In genomic region chr7:99143244-99143643, GRCm38 (mm10) we compare ENCODE assay signal across 24 mouse cellular contexts. TPM values are rescaled to one million over a fixed set of nuclear protein-coding genes. Genes with fewer than 3 reads are reported as not detected.
DNase-seq lines count a peak whose midpoint lies in the region; ATAC-seq and TF ChIP-seq lines count a peak whose summit lies in the region.
"Had no signal": no experiment of that assay in that cellular context is flagged by ENCODE, and none has a peak within 500 bp of the region (broad histone marks: within the 10 kb centered on the region; RNA-seq: fewer than 3 reads in every experiment).

No protein-coding gene starts in this region.

- no peak overlapping the region for H3K9ac ChIP-seq in liver, postnatal 0 days (replicated peaks)
- H3K9ac ChIP-seq in liver, embryonic 11.5 days (ENCODE audit: low read depth, low read length): no peak overlapping the region
- H3K9ac ChIP-seq in forebrain, embryonic 14.5 days (ENCODE audit: low read length): no peak overlapping the region
- H3K9ac ChIP-seq: embryonic facial prominence, embryonic 15.5 days; heart, embryonic 13.5 days; midbrain, embryonic 12.5 days; neural tube, embryonic 15.5 days; stomach, embryonic 15.5 days had no signal

- H3K36me3 ChIP-seq in liver, postnatal 0 days (replicated peaks; ENCODE audit: insufficient read depth, low read length): no peaks in the 10 kb centered on the region
- no peaks in the 10 kb centered on the region for H3K36me3 ChIP-seq in liver, embryonic 11.5 days (ENCODE audit: control insufficient read depth, insufficient read depth, low read length)
- no peaks in the 10 kb centered on the region for H3K36me3 ChIP-seq in forebrain, embryonic 14.5 days (ENCODE audit: control insufficient read depth, insufficient read depth, low read length)
- H3K36me3 ChIP-seq: embryonic facial prominence, embryonic 15.5 days; forebrain, embryonic 10.5 days; heart, embryonic 13.5 days; limb, embryonic 10.5 days; midbrain, embryonic 12.5 days; neural tube, embryonic 15.5 days; stomach, embryonic 15.5 days had no signal

- no peak overlapping the region for H3K4me3 ChIP-seq in liver, postnatal 0 days (ENCODE audit: low read depth, low read length)
- H3K4me3 ChIP-seq in liver, embryonic 11.5 days (ENCODE audit: low read depth, low read length): no peak overlapping the region
- no peak overlapping the region for H3K4me3 ChIP-seq in forebrain, embryonic 14.5 days (ENCODE audit: low read depth, low read length)
- H3K4me3 ChIP-seq: embryonic facial prominence, embryonic 15.5 days; forebrain, embryonic 10.5 days; heart, embryonic 13.5 days; limb, embryonic 10.5 days; midbrain, embryonic 12.5 days; stomach, embryonic 15.5 days had no signal

- no peaks in the 10 kb centered on the region for H3K9me3 ChIP-seq in liver, postnatal 0 days (ENCODE audit: low read length)
- H3K9me3 ChIP-seq in liver, embryonic 11.5 days (ENCODE audit: control insufficient read depth, low read length): no peaks in the 10 kb centered on the region
- no peaks in the 10 kb centered on the region for H3K9me3 ChIP-seq in forebrain, embryonic 14.5 days (replicated peaks; ENCODE audit: control insufficient read depth, low read length)
- H3K9me3 ChIP-seq: embryonic facial prominence, embryonic 15.5 days; forebrain, embryonic 10.5 days; heart, embryonic 13.5 days; limb, embryonic 10.5 days; midbrain, embryonic 12.5 days; neural tube, embryonic 15.5 days; stomach, embryonic 15.5 days had no signal

- no peak for DNase-seq in liver, postnatal 0 days
- DNase-seq in liver, embryonic 11.5 days (ENCODE audit: low spot score): no peak
- DNase-seq in Muller cell, postnatal 12 days (ENCODE audit: inconsistent ontology term): peak; percentile 40
- DNase-seq in heart, postnatal 14 days: no peak
- no peak for DNase-seq in cerebellum, adult 9-10 months
- DNase-seq in forebrain, embryonic 14.5 days (ENCODE audit: low spot score): no peak
- DNase-seq: cerebellum, adult 9-11 months; heart, adult 11 months; heart, postnatal 36 days; kidney, postnatal 14 days; layer of hippocampus, adult 9-11 months; lung, adult 2 months; lung, postnatal 36 days; thymus, adult 2 months had no signal

- no peak overlapping the region for H3K4me2 ChIP-seq in liver, postnatal 0 days (ENCODE audit: low read depth, low read length)
- no peak overlapping the region for H3K4me2 ChIP-seq in liver, embryonic 11.5 days
- H3K4me2 ChIP-seq in forebrain, embryonic 14.5 days (ENCODE audit: low read length): no peak overlapping the region
- H3K4me2 ChIP-seq: embryonic facial prominence, embryonic 15.5 days; heart, embryonic 13.5 days; midbrain, embryonic 12.5 days; neural tube, embryonic 15.5 days; stomach, embryonic 15.5 days had no signal

- no peak for ATAC-seq in liver, postnatal 0 days
- ATAC-seq in liver, embryonic 11.5 days (replicated peaks; ENCODE audit: low FRiP score): no peak
- 0 out of 2 replicates have a peak, but pooled peaks have one; percentile 3 for ATAC-seq in granulocyte monocyte progenitor cell, adult 5-6 weeks (replicated peaks; ENCODE audit: poor library complexity, severe bottlenecking)
- no peak for ATAC-seq in forebrain, embryonic 14.5 days
- ATAC-seq: hindbrain, embryonic 16.5 days; intestine, postnatal 0 days had no signal

- intact Hi-C loops in heart, postnatal 14 days (cut with DNase I): no loop called here

- TF ChIP-seq CTCF in liver, postnatal 0 days (IDR thresholded peaks at IDR 0.05; ENCODE audit: low read depth): no peak

- no peaks in the 10 kb centered on the region for H3K27me3 ChIP-seq in liver, postnatal 0 days (ENCODE audit: insufficient read depth, low read length)
- no peaks in the 10 kb centered on the region for H3K27me3 ChIP-seq in liver, embryonic 11.5 days (replicated peaks; ENCODE audit: control insufficient read depth, insufficient read depth, low read length)
- H3K27me3 ChIP-seq in forebrain, embryonic 14.5 days (replicated peaks; ENCODE audit: control insufficient read depth, insufficient read depth, low read length): no peaks in the 10 kb centered on the region
- H3K27me3 ChIP-seq: embryonic facial prominence, embryonic 15.5 days; heart, embryonic 13.5 days; neural tube, embryonic 15.5 days; stomach, embryonic 15.5 days had no signal

- WGBS in liver, postnatal 0 days (ENCODE audit: insufficient replicate concordance): 58% methylated on average over 3 of the region's 3 CpGs
- WGBS in liver, embryonic 11.5 days: 72% methylated on average over 3 of the region's 3 CpGs
- 74% methylated on average over 3 of the region's 3 CpGs for whole genome bisulfite sequencing in forebrain, embryonic 14.5 days

- H3K27ac ChIP-seq in liver, postnatal 0 days (ENCODE audit: low read depth): peak overlapping the region; percentile 44; the same call in 1 of the 2 replicates
- H3K27ac ChIP-seq in liver, embryonic 11.5 days (ENCODE audit: low read depth, low read length): no peak overlapping the region
- no peak overlapping the region for H3K27ac ChIP-seq in forebrain, embryonic 14.5 days (ENCODE audit: low read depth, low read length)
- H3K27ac ChIP-seq: embryonic facial prominence, embryonic 15.5 days; forebrain, embryonic 10.5 days; heart, embryonic 13.5 days; limb, embryonic 10.5 days; midbrain, embryonic 12.5 days; neural tube, embryonic 15.5 days; stomach, embryonic 15.5 days had no signal

- H3K4me1 ChIP-seq in liver, postnatal 0 days (ENCODE audit: insufficient read depth): peaks cover 46% of the 10 kb centered on the region
- peaks cover 15% of the 10 kb centered on the region for H3K4me1 ChIP-seq in liver, embryonic 11.5 days (replicated peaks; ENCODE audit: control insufficient read depth, insufficient read depth, low read length)
- H3K4me1 ChIP-seq in forebrain, embryonic 14.5 days (ENCODE audit: control insufficient read depth, insufficient read depth, low read length): peaks cover 19% of the 10 kb centered on the region

- peak; percentile 25 for TF ChIP-seq EP300 in liver, postnatal 0 days (IDR thresholded peaks at IDR 0.05; ENCODE audit: low read depth)

RNA-seq across cellular contexts. Expression of gene Uvrag, which starts 2.3 kb away (rescaled TPM):
- 9.4 and 11.9 TPM in 2 replicates for polyA plus RNA-seq in liver, postnatal 0 days (2015; fragmentation: Nextera tagmentation; extraction: Ambion mirVana)
- 14.5 and 16.2 TPM in 2 replicates for polyA plus RNA-seq in liver, embryonic 11.5 days (2014; fragmentation: Nextera tagmentation; extraction: Ambion mirVana)
- total RNA-seq in granulocyte monocyte progenitor cell, adult 5-6 weeks (2014; fragmentation: Nextera tagmentation): 25.7 and 31.0 TPM in 2 replicates
- total RNA-seq in granulocyte monocyte progenitor cell, adult 5-6 weeks (2017): 26.8 and 38.7 TPM in 2 replicates
- 10 to 100 TPM; 28.2 to 28.3 TPM for total RNA-seq in heart, postnatal 14 days (2021)
- 12.2 and 13.2 TPM in 2 replicates for polyA plus RNA-seq in forebrain, embryonic 14.5 days (2014; fragmentation: Nextera tagmentation; extraction: Ambion mirVana)

RNA-seq across cellular contexts. Expression of gene Dgat2, which starts 39.3 kb away (rescaled TPM):
- 226 and 249 TPM in 2 replicates for polyA plus RNA-seq in liver, postnatal 0 days (2015; fragmentation: Nextera tagmentation; extraction: Ambion mirVana)
- polyA plus RNA-seq in liver, embryonic 11.5 days (2014; fragmentation: Nextera tagmentation; extraction: Ambion mirVana): 59.9 and 60.1 TPM in 2 replicates
- total RNA-seq in granulocyte monocyte progenitor cell, adult 5-6 weeks (2014; fragmentation: Nextera tagmentation): 9.6 and 13.9 TPM in 2 replicates
- total RNA-seq in granulocyte monocyte progenitor cell, adult 5-6 weeks (2017): 6.7 and 7.9 TPM in 2 replicates
- total RNA-seq in heart, postnatal 14 days (2021): 100 to 1,000 TPM; 256 to 300 TPM
- polyA plus RNA-seq in forebrain, embryonic 14.5 days (2014; fragmentation: Nextera tagmentation; extraction: Ambion mirVana): 11.9 and 14.9 TPM in 2 replicates
